Mouse (Mus musculus): Measurements from ENCODE around the gene Pcyt1a. TPM values are rescaled to one million over a fixed set of nuclear protein-coding genes. Genes with fewer than 3 reads are reported as not detected.

Pcyt1a gene
- total and polyA plus RNA-seq, 3 experiments, result 17.0 to 25.7 (median 21.1) TPM

DNA sequence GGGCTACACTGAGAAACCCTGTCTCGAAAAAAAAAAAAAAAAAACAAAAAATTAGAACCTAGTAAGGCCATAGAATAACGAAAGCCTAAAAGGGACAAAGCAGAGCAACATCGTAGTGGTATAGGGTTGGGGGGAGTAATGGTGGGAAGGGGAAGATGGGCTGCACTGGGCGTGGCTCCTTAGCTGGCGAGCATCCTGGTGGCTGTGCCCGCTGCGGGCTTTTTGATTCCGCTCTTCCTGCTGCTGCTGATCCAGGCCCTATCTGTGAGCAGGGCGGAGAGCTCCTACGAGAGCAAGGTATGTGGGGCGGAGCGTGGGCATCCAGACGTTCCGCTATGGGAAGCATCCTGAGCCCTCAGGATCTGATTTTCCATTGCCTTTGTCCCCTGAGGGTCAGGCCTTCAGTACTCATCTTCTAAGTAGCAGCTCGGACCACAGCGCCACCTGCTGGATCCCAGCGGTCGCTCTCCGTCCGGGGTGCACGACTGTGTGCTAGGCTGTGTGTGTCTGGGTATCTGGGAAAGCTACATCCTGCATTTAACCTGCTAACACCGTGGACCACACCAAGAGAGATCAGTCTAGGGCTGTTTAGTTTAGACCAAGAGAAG is 68.8 kb downstream of the Pcyt1a start:
- Histone ChIP-seq H3K4me3 (replicated peaks in 1 of 3; ENCODE audit: low read depth in 2 of 3, low read length in 2 of 3, poor library complexity in 1 of 3) (no peak overlapping the region), H3K4me1 (ENCODE audit: control insufficient read depth in 1 of 2, insufficient read depth in 2 of 2) (peaks cover 3 to 18% of the 10 kb centered on the region in 2 experiments; a peak in 3 of 4 replicates), H3K9ac (ENCODE audit: insufficient read depth, low read depth) (no peak overlapping the region), H3K79me2 (replicated peaks; ENCODE audit: control insufficient read depth, extremely low read depth, insufficient read depth, poor library complexity, severe bottlenecking) (no peaks in the 10 kb centered on the region), H3K27me3 (replicated peaks) (no peaks in the 10 kb centered on the region), H3K27ac (ENCODE audit: insufficient read depth, low read depth) (no peak overlapping the region), H3K9me3 (replicated peaks; ENCODE audit: low read length) (no peaks in the 10 kb centered on the region), H3K36me3 (replicated peaks in 1 of 2; ENCODE audit: control insufficient read depth in 1 of 2, insufficient read depth in 1 of 2, low read length in 1 of 2) (no peaks in the 10 kb centered on the region), H3K4me2 (ENCODE audit: insufficient read depth, low read depth, poor library complexity, severe bottlenecking) (peak overlapping the region; percentile 53)
- TF ChIP-seq CHD2 (IDR thresholded peaks at IDR 0.05; ENCODE audit: low read length), result no peak
- TF ChIP-seq MAZ (IDR thresholded peaks at IDR 0.05; ENCODE audit: low read depth, low read length), result no peak
- TF ChIP-seq PAX5 (IDR thresholded peaks at IDR 0.05; ENCODE audit: low read length), result no peak
- 0 out of 2 replicates have a peak, but pooled peaks have one; percentile 29 for TF ChIP-seq BHLHE40 (IDR thresholded peaks at IDR 0.05; ENCODE audit: low read depth, low read length)
- TF ChIP-seq NELFE (IDR thresholded peaks at IDR 0.05; ENCODE audit: low read depth, low read length), result no peak
- no peak for TF ChIP-seq MXI1 (IDR thresholded peaks at IDR 0.05; ENCODE audit: low read depth, low read length)
- TF ChIP-seq ZMIZ1 (IDR thresholded peaks at IDR 0.05; ENCODE audit: low read depth, low read length), result no peak
- TF ChIP-seq CHD1 (IDR thresholded peaks at IDR 0.05; ENCODE audit: low read depth, low read length), result no peak
- TF ChIP-seq MEF2A (IDR thresholded peaks at IDR 0.05; ENCODE audit: borderline replicate concordance, low read depth, low read length), result peak; percentile 59; the same call in 1 of the 2 replicates
- 0 out of 2 replicates have a peak, but pooled peaks have one; percentile 31 for TF ChIP-seq ELF1 (IDR thresholded peaks at IDR 0.05; ENCODE audit: low read depth, low read length)
- TF ChIP-seq POLR2AphosphoS2 (IDR thresholded peaks at IDR 0.05; ENCODE audit: low read depth, low read length), result no peak
- peak; percentile 62; the same call in 1 of the 2 replicates for TF ChIP-seq IRF4 (IDR thresholded peaks at IDR 0.05; ENCODE audit: low read depth, low read length)
- no peak for TF ChIP-seq POLR2A (IDR thresholded peaks at IDR 0.05; ENCODE audit: low read depth, low read length)
- TF ChIP-seq CTCF (conservative IDR thresholded peaks at IDR 0.05 in 1 of 2, IDR thresholded peaks at IDR 0.05 in 1 of 2; ENCODE audit: low read depth in 2 of 2, low read length in 2 of 2), result peak; percentile 97 to 98
- peak; percentile 71 for TF ChIP-seq ZC3H11A (IDR thresholded peaks at IDR 0.05; ENCODE audit: low read depth, low read length)
- no peak for TF ChIP-seq HCFC1 (IDR thresholded peaks at IDR 0.05; ENCODE audit: low read depth, low read length)
- no peak for TF ChIP-seq UBTF (IDR thresholded peaks at IDR 0.05; ENCODE audit: low read depth, low read length)
- TF ChIP-seq EP300 (IDR thresholded peaks at IDR 0.05; ENCODE audit: low read length), result peak; percentile 40; the same call in 1 of the 2 replicates
- TF ChIP-seq NRF1 (IDR thresholded peaks at IDR 0.05; ENCODE audit: low read depth, low read length), result no peak
- TF ChIP-seq TBP (conservative IDR thresholded peaks at IDR 0.05; ENCODE audit: low read depth, low read length), result no peak
- TF ChIP-seq GABPA (IDR thresholded peaks at IDR 0.05; ENCODE audit: insufficient replicate concordance, low read depth, low read length), result no peak
- no peak; the same call in 1 of the 2 replicates for TF ChIP-seq MAX (IDR thresholded peaks at IDR 0.05; ENCODE audit: low read length)
- no peak for TF ChIP-seq ETS1 (conservative IDR thresholded peaks at IDR 0.05; ENCODE audit: low read depth, low read length)
- TF ChIP-seq MAFK (IDR thresholded peaks at IDR 0.05; ENCODE audit: insufficient replicate concordance, low read length), result no peak
- no peak for TF ChIP-seq JUN (IDR thresholded peaks at IDR 0.05; ENCODE audit: insufficient read depth, low read depth, low read length)
- no peak for TF ChIP-seq JUND (conservative IDR thresholded peaks at IDR 0.05; ENCODE audit: low read depth, low read length)
- TF ChIP-seq USF1 (IDR thresholded peaks at IDR 0.05; ENCODE audit: low read depth, low read length), result no peak
- TF ChIP-seq ZKSCAN1 (IDR thresholded peaks at IDR 0.05; ENCODE audit: borderline replicate concordance, low read depth, low read length), result no peak
- TF ChIP-seq RCOR1 (conservative IDR thresholded peaks at IDR 0.05; ENCODE audit: low read depth, low read length), result no peak
- no peak for TF ChIP-seq SIN3A (IDR thresholded peaks at IDR 0.05; ENCODE audit: low read length)
- no peak for TF ChIP-seq TCF12 (IDR thresholded peaks at IDR 0.05; ENCODE audit: low read depth, low read length)
- no peak for TF ChIP-seq E2F4 (IDR thresholded peaks at IDR 0.05; ENCODE audit: insufficient replicate concordance, low read depth, low read length)
- TF ChIP-seq SMC3 (IDR thresholded peaks at IDR 0.05; ENCODE audit: low read depth, low read length), result peak; percentile 91
- 0 out of 2 replicates have a peak, but pooled peaks have one; percentile 26 for TF ChIP-seq MYC (IDR thresholded peaks at IDR 0.05; ENCODE audit: low read depth, low read length)
- TF ChIP-seq KAT2A (IDR thresholded peaks at IDR 0.05; ENCODE audit: insufficient replicate concordance, low read length), result no peak
- TF ChIP-seq ZNF384 (IDR thresholded peaks at IDR 0.05; ENCODE audit: low read depth, low read length), result no peak; the same call in 1 of the 2 replicates
- no peak for TF ChIP-seq USF2 (conservative IDR thresholded peaks at IDR 0.05; ENCODE audit: low read depth, low read length)
- peak; percentile 96 for TF ChIP-seq RAD21 (IDR thresholded peaks at IDR 0.05; ENCODE audit: low read depth, low read length)
- dilution Hi-C loops (cut with MboI; ENCODE audit: extremely low pct_ligation_motif_present, extremely low pct_unique_long_range_greater_than_20kb, low sequenced_read_pairs) (no loop called here), in situ Hi-C loops (cut with MboI; ENCODE audit: low pct_ligation_motif_present, low pct_unique_long_range_greater_than_20kb, low sequenced_read_pairs) (loop anchor here (5.0 to 10.0 kb wide), 2 partner anchors 173 to 355 kb away; no protein-coding TSS in a partner anchor)
- peak; percentile 81 for DNase-seq (ENCODE audit: extremely low read depth)
